Mouse (Mus musculus): Measurements from ENCODE around the gene Ddias.
"Not testable (repeated sequence)": the region's sequence is repeated elsewhere in the genome, so short reads cannot be mapped to it uniquely, and the experiment has no call there.

The Ddias gene

GRCm38 (mm10) chr7:92874116-92874675, at the start of gene Ddias, which contains the start of gene Prcp:
TSS of gene Ddias (minus strand) at chr7:92874247.
TSS of gene Prcp (plus strand) at chr7:92874470.
- peak; percentile 93 for DNase-seq (ENCODE audit: low read depth, low spot score)

GRCm38 (mm10) chr7:92920857-92921172, 46.8 kb upstream of the Ddias start:
- no peak for DNase-seq (ENCODE audit: low read depth, low spot score)

- DNase-seq (ENCODE audit: low read depth, low spot score) = no peak
Observed at GRCm38 (mm10) chr7:92920172-92920856, 46.3 kb upstream of the Ddias start.

GRCm38 (mm10) chr7:92904285-92904684, 30.2 kb upstream of the Ddias start:
- DNase-seq (ENCODE audit: low read depth, low spot score) = not testable (repeated sequence)

GRCm38 (mm10) chr7:92903360-92904038, 29.5 kb upstream of the Ddias start:
- peak; percentile 56 for DNase-seq (ENCODE audit: low read depth, low spot score)

GRCm38 (mm10) chr7:92897021-92897420, 23.0 kb upstream of the Ddias start:
- peak; percentile 19 for DNase-seq (ENCODE audit: low read depth, low spot score)

GRCm38 (mm10) chr7:92896036-92896435, 22.0 kb upstream of the Ddias start:
- DNase-seq (ENCODE audit: low read depth, low spot score) = no peak

- DNase-seq (ENCODE audit: low read depth, low spot score) = no peak
Observed at GRCm38 (mm10) chr7:92893478-92893877, 19.4 kb upstream of the Ddias start.

- no peak for DNase-seq (ENCODE audit: low read depth, low spot score)
Observed at GRCm38 (mm10) chr7:92890618-92891230, 16.7 kb upstream of the Ddias start.

- no peak for DNase-seq (ENCODE audit: low read depth, low spot score)
Observed at GRCm38 (mm10) chr7:92890211-92890610, 16.2 kb upstream of the Ddias start.

GRCm38 (mm10) chr7:92887230-92887629, 13.2 kb upstream of the Ddias start:
- no peak for DNase-seq (ENCODE audit: low read depth, low spot score)

- no peak for DNase-seq (ENCODE audit: low read depth, low spot score)
Observed at GRCm38 (mm10) chr7:92886801-92887200, 12.8 kb upstream of the Ddias start.

GRCm38 (mm10) chr7:92884998-92885660, 11.1 kb upstream of the Ddias start:
- DNase-seq (ENCODE audit: low read depth, low spot score) = no peak

GRCm38 (mm10) chr7:92883850-92884716, 10.0 kb upstream of the Ddias start:
- DNase-seq (ENCODE audit: low read depth, low spot score) = no peak

GRCm38 (mm10) chr7:92878575-92879285, 4.7 kb upstream of the Ddias start:
- DNase-seq (ENCODE audit: low read depth, low spot score) = no peak

- no peak for DNase-seq (ENCODE audit: low read depth, low spot score)
Observed at GRCm38 (mm10) chr7:92876538-92876937, 2.5 kb upstream of the Ddias start.

GRCm38 (mm10) chr7:92876066-92876465, 2.0 kb upstream of the Ddias start:
- DNase-seq (ENCODE audit: low read depth, low spot score) = no peak

- DNase-seq (ENCODE audit: low read depth, low spot score) = peak; percentile 72
Observed at GRCm38 (mm10) chr7:92874761-92875408, 838 bp upstream of the Ddias start.

GRCm38 (mm10) chr7:92871596-92871995, 2.5 kb downstream of the Ddias start:
- no peak for DNase-seq (ENCODE audit: low read depth, low spot score)

- no peak for DNase-seq (ENCODE audit: low read depth, low spot score)
Observed at GRCm38 (mm10) chr7:92870161-92870560, 3.9 kb downstream of the Ddias start.

Data from retina, postnatal 7 days (tissue).